ENCODE assay signal across 16 mouse cellular contexts in the genomic region with DNA sequence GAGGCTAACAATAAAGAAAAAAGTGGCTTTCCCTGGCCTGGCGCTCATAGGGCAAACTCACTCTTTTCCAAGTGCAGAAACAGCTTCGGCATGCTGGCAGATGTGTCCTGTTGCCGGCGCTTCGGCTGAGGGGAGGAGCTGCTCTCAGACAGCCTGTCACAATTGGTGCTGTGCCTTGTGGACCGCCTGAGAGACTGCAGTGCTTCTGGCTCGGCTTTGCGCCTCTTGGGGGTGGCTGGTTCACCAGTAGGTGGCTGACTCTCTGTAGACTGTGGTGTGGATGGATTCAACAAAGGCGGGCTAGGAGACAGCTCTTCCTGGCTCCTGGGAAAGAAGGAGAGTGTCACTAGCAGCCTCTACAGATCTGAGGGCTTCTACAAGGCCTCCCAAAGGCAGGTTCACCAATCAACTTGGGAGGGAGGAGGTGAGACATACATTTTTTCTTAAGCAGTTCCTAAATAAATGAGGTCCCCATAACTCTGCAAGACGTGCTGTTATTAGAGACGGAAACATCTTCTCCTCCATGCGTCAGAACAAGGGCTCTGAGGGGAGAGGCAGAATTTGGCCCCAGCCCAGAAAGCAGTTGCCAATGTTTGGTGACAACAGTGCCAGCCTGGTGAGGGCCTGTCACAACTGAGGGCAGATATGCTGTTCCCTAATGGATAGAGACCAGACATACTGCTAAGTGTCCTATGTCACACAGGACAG. TPM values are rescaled to one million over a fixed set of nuclear protein-coding genes. Genes with fewer than 3 reads are reported as not detected.
DNase-seq lines count a peak whose midpoint lies in the region; ATAC-seq and TF ChIP-seq lines count a peak whose summit lies in the region.
"Had no signal": no experiment of that assay in that cellular context is flagged by ENCODE, and none has a peak within 500 bp of the region (broad histone marks: within the 10 kb centered on the region; RNA-seq: fewer than 3 reads in every experiment).

No protein-coding gene starts in this region.

- H3K4me3 ChIP-seq in liver, embryonic 14.5 days (ENCODE audit: insufficient read depth in 1 of 2, low read depth in 2 of 2, low read length in 2 of 2), result no peak overlapping the region
- H3K4me3 ChIP-seq in liver, postnatal 0 days (ENCODE audit: low read depth, low read length), result no peak overlapping the region
- H3K4me3 ChIP-seq in heart, embryonic 10.5 days, result no peak overlapping the region
- no peak overlapping the region for H3K4me3 ChIP-seq in kidney, embryonic 16.5 days (ENCODE audit: low read length)
- H3K4me3 ChIP-seq: forebrain, embryonic 15.5 days; hindbrain, embryonic 12.5 days; myocyte; stomach, embryonic 15.5 days had no signal

- no peaks in the 10 kb centered on the region for H3K9me3 ChIP-seq in liver, embryonic 14.5 days (ENCODE audit: control insufficient read depth, low read length)
- H3K9me3 ChIP-seq in liver, postnatal 0 days (ENCODE audit: low read length), result no peaks in the 10 kb centered on the region
- no peaks in the 10 kb centered on the region for H3K9me3 ChIP-seq in heart, embryonic 10.5 days
- H3K9me3 ChIP-seq in kidney, embryonic 16.5 days (ENCODE audit: low read length), result no peaks in the 10 kb centered on the region
- H3K9me3 ChIP-seq: forebrain, embryonic 15.5 days; hindbrain, embryonic 12.5 days; stomach, embryonic 15.5 days had no signal

- TF ChIP-seq EP300 in liver, embryonic 14.5 days (IDR thresholded peaks at IDR 0.05; ENCODE audit: low read depth), result no peak
- no peak for TF ChIP-seq EP300 in liver, postnatal 0 days (IDR thresholded peaks at IDR 0.05; ENCODE audit: low read depth)

- TF ChIP-seq CTCF in liver, embryonic 14.5 days (IDR thresholded peaks at IDR 0.05; ENCODE audit: low read depth), result 0 out of 2 replicates have a peak, but pooled peaks have one; percentile 7
- no peak for TF ChIP-seq CTCF in liver, postnatal 0 days (IDR thresholded peaks at IDR 0.05; ENCODE audit: low read depth)

- DNase-seq in liver, embryonic 14.5 days (ENCODE audit: low read depth in 3 of 3, low spot score in 3 of 3), result no peak
- no peak for DNase-seq in liver, postnatal 0 days
- DNase-seq in heart, embryonic 10.5 days (ENCODE audit: low spot score), result peak; percentile 75
- peak; percentile 54 for DNase-seq in heart, postnatal 4 days
- peak; percentile 44 for DNase-seq in testis, postnatal 10 days (ENCODE audit: low spot score)
- DNase-seq: adrenal gland, adult 2 months; cerebellum, adult 11-12 months; retina, postnatal 1 day had no signal

- WGBS in liver, embryonic 14.5 days (ENCODE audit: insufficient replicate concordance), result 75% methylated on average over 12 of the region's 12 CpGs
- 80% methylated on average over 12 of the region's 12 CpGs for WGBS in liver, postnatal 0 days (ENCODE audit: insufficient replicate concordance)
- 58% methylated on average over 12 of the region's 12 CpGs for WGBS in heart, embryonic 10.5 days
- whole genome bisulfite sequencing in kidney, embryonic 16.5 days, result 71% methylated on average over 12 of the region's 12 CpGs

- H3K27me3 ChIP-seq in liver, embryonic 14.5 days (ENCODE audit: control insufficient read depth, insufficient read depth, low read length), result no peaks in the 10 kb centered on the region
- no peaks in the 10 kb centered on the region for H3K27me3 ChIP-seq in liver, postnatal 0 days (ENCODE audit: insufficient read depth, low read length)
- no peaks in the 10 kb centered on the region; the same call in 1 of the 2 replicates for H3K27me3 ChIP-seq in heart, embryonic 10.5 days (ENCODE audit: insufficient read depth, poor library complexity, severe bottlenecking)
- no peaks in the 10 kb centered on the region; the same call in 1 of the 2 replicates for H3K27me3 ChIP-seq in kidney, embryonic 16.5 days (ENCODE audit: insufficient read depth, low read length)
- H3K27me3 ChIP-seq: forebrain, embryonic 15.5 days; hindbrain, embryonic 12.5 days; stomach, embryonic 15.5 days had no signal

- ATAC-seq in liver, embryonic 14.5 days (ENCODE audit: insufficient read depth), result no peak
- no peak for ATAC-seq in liver, postnatal 0 days
- ATAC-seq in megakaryocyte, adult 5-6 weeks (ENCODE audit: poor library complexity, severe bottlenecking), result no peak
- ATAC-seq in kidney, embryonic 16.5 days (ENCODE audit: low FRiP score, low TSS enrichment), result no peak
- ATAC-seq: forebrain, embryonic 15.5 days had no signal

- no peaks in the 10 kb centered on the region for H3K4me1 ChIP-seq in liver, embryonic 14.5 days (replicated peaks; ENCODE audit: control insufficient read depth in 2 of 2, insufficient read depth in 2 of 2, low read length in 1 of 2)
- no peaks in the 10 kb centered on the region for H3K4me1 ChIP-seq in liver, postnatal 0 days (ENCODE audit: insufficient read depth)
- H3K4me1 ChIP-seq in heart, embryonic 10.5 days, result no peaks in the 10 kb centered on the region
- H3K4me1 ChIP-seq in kidney, embryonic 16.5 days (ENCODE audit: insufficient read depth, low read length), result no peaks in the 10 kb centered on the region
- H3K4me1 ChIP-seq: forebrain, embryonic 15.5 days; hindbrain, embryonic 12.5 days; stomach, embryonic 15.5 days had no signal

- no peak overlapping the region for H3K27ac ChIP-seq in liver, embryonic 14.5 days
- no peak overlapping the region for H3K27ac ChIP-seq in liver, postnatal 0 days (ENCODE audit: low read depth)
- H3K27ac ChIP-seq in heart, embryonic 10.5 days, result no peak overlapping the region
- H3K27ac ChIP-seq in kidney, embryonic 16.5 days (ENCODE audit: low read length), result no peak overlapping the region
- H3K27ac ChIP-seq: forebrain, embryonic 15.5 days; hindbrain, embryonic 12.5 days; kidney, postnatal 0 days; macrophage; stomach, embryonic 15.5 days had no signal

- no peak overlapping the region for H3K9ac ChIP-seq in liver, embryonic 14.5 days (replicated peaks)
- H3K9ac ChIP-seq in liver, postnatal 0 days (replicated peaks), result no peak overlapping the region
- no peak overlapping the region for H3K9ac ChIP-seq in kidney, embryonic 16.5 days (replicated peaks; ENCODE audit: low read length)
- H3K9ac ChIP-seq: forebrain, embryonic 15.5 days; hindbrain, embryonic 12.5 days; stomach, embryonic 15.5 days had no signal

- peaks cover 7% of the 10 kb centered on the region for H3K36me3 ChIP-seq in liver, embryonic 14.5 days (replicated peaks; ENCODE audit: control insufficient read depth, insufficient read depth, low read depth)
- H3K36me3 ChIP-seq in liver, postnatal 0 days (replicated peaks; ENCODE audit: insufficient read depth, low read length), result peaks cover 20% of the 10 kb centered on the region
- H3K36me3 ChIP-seq in heart, embryonic 10.5 days, result peaks cover 21% of the 10 kb centered on the region
- H3K36me3 ChIP-seq in kidney, embryonic 16.5 days (ENCODE audit: insufficient read depth, low read length), result peaks cover 8% of the 10 kb centered on the region
- H3K36me3 ChIP-seq: forebrain, embryonic 15.5 days; hindbrain, embryonic 12.5 days; stomach, embryonic 15.5 days had no signal

- no peak overlapping the region for H3K4me2 ChIP-seq in liver, embryonic 14.5 days (ENCODE audit: low read depth)
- H3K4me2 ChIP-seq in liver, postnatal 0 days (ENCODE audit: low read depth, low read length), result no peak overlapping the region
- H3K4me2 ChIP-seq in kidney, embryonic 16.5 days (replicated peaks; ENCODE audit: low read depth, low read length), result no peak overlapping the region
- H3K4me2 ChIP-seq: forebrain, embryonic 15.5 days; hindbrain, embryonic 12.5 days; stomach, embryonic 15.5 days had no signal

RNA-seq across cellular contexts. Expression of a gene that starts 9.6 kb away (rescaled TPM):
- 9.2 and 12.4 TPM in 2 replicates for polyA plus RNA-seq in liver, embryonic 14.5 days (2012; rRNA removed)
- 17.5 and 18.4 TPM in 2 replicates for polyA plus RNA-seq in liver, embryonic 14.5 days (2014; fragmentation: Nextera tagmentation; extraction: Ambion mirVana)
- polyA plus RNA-seq in liver, postnatal 0 days (2015; fragmentation: Nextera tagmentation; extraction: Ambion mirVana), result 13.9 and 15.6 TPM in 2 replicates
- 31.3 and 32.4 TPM in 2 replicates for polyA plus RNA-seq in heart, embryonic 10.5 days (2016; fragmentation: Nextera tagmentation; extraction: Ambion mirVana)
- 10 to 100 TPM; 43.5 to 52.4 TPM for total RNA-seq in heart, postnatal 4 days (2021)
- 50.9 and 64.0 TPM in 2 replicates for total RNA-seq in megakaryocyte, adult 5-6 weeks (2015)
- total RNA-seq in megakaryocyte, adult 5-6 weeks (2017), result 91.2 and 93.5 TPM in 2 replicates
- 40.5 and 43.8 TPM in 2 replicates for polyA plus RNA-seq in kidney, embryonic 16.5 days (2015; fragmentation: Nextera tagmentation; extraction: Ambion mirVana)

Comparison
In these comparisons a context has a peak if more than half of its experiments do, and no peak if none do; other contexts are left out.
1. DNase-seq: peak in heart, embryonic 10.5 days (single experiment), heart, postnatal 4 days (single experiment) and testis, postnatal 10 days (single experiment); none in liver, embryonic 14.5 days (0 of 3) and liver, postnatal 0 days (single experiment).